Mouse (Mus musculus) adrenal gland, postnatal 10 days (tissue): ENCODE data around the gene Cyp24a1. TPM values are rescaled to one million over a fixed set of nuclear protein-coding genes. Genes with fewer than 3 reads are reported as not detected.

Experiments
- DNase-seq: peaks from one replicate; pipeline ENCODE4 v3.0.0; 2021; ENCODE audit warnings: mixed read lengths
- total RNA-seq, 2 experiments: library from RNA; stranded (reverse); gene quantifications; 2 replicates each; pipeline ENCODE4 v1.2.3; 2021

The Cyp24a1 gene
- total RNA-seq, 2 experiments from 2014 or later, result not detected

GRCm38 (mm10) chr2:170438782-170439181 lies 58.2 kb downstream of the Cyp24a1 start:
- no peak for DNase-seq

- no peak for DNase-seq
Observed at GRCm38 (mm10) chr2:170436204-170436603, 60.7 kb downstream of the Cyp24a1 start.

Other genes with a start within 250 kb of the Cyp24a1 start
- gene Bcas1, start 69.3 kb downstream of the Cyp24a1 start, total RNA-seq, result under 1 TPM; 0.90 to 0.91 TPM
- gene Pfdn4, start 717 bp downstream of the Cyp24a1 start, total RNA-seq, result 10 to 100 TPM; 19.9 to 27.6 TPM
- not detected for gene 4930470P17Rik, start 104.9 kb upstream of the Cyp24a1 start, total RNA-seq
- gene Dok5, start 234.7 kb upstream of the Cyp24a1 start, total RNA-seq, result 1 to 10 TPM; 1.1 to 2.5 TPM